Mouse (Mus musculus): ENCODE data around the gene Xrcc4.

Gene Xrcc4

DNA sequence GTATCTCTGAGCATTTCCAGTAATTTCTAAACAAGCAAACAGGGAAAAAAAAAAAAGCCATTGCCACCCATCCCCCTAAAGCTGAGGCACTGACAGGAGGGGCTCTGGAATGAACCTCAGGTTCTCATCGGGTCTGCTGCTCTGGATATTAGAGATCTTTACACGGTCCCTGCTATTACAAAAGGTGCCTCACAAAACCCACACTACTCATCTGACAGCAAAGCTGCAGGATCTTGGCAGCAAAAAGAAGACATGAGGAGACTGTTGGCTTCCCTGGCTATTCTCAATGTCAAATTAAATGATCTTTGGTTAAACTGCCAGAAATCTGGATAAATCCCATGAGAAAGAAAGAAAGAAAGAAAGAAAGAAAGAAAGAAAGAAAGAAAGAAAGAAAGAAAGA lies 145.1 kb downstream of the Xrcc4 start:
- DNase-seq (ENCODE audit: low spot score), result no peak

DNA sequence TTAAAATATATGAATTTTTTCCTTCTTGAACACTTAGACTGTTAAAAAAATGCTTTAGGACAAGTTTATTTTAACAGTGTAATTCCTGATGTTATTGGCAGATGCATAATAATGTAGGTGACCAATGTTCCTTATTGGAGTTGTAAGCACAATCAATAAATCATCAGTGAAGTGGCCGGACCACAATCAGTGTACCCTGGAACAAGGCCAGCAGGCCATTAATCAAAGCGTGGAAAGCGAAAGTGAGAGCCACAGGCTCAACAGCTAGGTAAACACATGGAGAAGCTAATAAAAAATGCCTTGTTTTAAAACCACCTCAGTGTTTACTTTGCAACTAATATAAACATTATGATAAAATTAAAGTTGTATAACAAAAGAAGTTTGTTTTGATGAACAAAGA lies 159.9 kb downstream of the Xrcc4 start:
- DNase-seq (ENCODE audit: low spot score), result peak; percentile 63

DNA sequence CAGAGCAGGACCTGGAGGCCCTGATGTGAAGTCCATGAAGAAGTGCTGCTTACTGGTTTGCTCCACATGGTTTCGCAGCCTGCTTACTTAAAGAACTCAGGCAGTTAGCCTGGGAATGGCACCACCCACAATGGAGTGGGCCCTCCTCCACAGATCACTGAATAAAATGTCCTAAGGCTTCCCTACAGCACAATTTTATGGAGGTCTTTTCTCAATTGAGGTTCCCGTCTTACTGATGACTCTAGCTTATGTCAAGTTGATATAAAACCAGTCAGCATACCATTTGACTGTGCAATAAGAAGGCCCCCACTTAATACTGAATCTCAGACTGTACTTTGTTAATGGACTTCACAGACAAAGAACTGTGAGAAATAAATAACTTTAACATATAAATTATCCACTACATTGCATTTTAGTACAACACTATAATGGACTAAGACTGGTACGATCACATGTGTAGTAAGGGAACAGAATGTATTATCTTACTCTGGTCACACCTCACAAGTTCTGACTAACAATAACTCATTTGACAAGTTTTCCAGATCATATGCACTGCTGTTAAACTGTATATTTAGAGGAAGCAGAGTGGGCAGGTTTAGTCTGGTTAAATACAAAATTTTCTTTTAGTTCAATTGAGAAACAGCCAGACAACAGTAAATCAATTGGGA lies 170.5 kb downstream of the Xrcc4 start:
- no peak for DNase-seq (ENCODE audit: low spot score)

DNA sequence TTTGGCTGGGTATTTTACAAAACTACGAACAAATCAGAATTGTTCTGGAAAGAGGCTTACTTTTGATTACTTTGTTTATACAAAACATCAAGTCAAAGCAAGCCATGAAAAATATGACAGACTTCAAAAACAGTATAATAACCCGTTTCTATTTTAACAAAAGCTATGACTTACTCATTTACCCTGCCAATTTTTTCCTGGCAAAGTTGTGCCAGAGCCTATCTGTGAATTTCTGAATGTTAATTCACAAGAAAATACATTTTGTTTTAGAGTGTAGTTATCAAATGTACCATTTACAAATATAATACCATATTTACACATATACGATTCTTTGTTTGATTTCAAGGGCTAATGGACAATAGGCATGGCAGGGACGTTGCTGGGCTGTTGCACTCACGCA lies 175.1 kb downstream of the Xrcc4 start:
- no peak for DNase-seq (ENCODE audit: low spot score)

DNA sequence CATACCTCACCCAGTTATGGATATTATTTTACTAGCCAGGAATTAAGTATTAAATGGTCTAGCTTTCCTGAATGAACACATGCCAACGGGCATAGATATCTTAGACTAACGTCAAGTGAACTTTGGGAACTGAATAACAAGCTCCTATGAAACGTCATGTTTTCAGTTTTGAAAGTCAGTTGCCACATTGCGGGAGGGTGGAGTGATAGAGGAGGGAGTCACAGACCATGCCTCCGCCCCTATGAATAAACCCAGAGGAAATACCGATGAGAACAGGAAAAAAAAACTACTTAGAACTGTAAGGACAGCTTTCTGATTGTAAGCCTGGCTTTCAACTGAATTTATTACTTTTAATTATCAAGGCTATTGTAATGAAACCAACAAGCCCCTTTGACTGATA lies 175.5 kb downstream of the Xrcc4 start:
- DNase-seq (ENCODE audit: low spot score), result no peak

DNA sequence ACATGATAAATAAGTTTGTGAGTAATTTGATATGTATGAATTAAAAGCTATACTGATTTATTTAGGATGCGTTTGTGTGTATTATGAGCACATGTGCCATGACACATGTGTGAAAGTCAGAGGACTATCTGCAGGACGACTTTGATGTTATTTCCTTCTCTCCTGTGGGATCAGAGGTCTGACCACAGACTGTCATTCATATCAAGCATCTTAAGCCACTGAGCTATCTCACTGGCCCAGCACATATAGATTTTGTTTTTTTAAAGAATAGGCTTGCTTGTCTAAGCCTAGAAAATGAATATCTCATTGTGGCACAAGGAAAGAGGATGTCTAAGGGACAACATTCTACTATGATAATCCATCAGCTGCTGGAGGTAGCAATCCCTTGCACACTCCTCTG lies 183.3 kb downstream of the Xrcc4 start:
- DNase-seq (ENCODE audit: low spot score), result no peak

DNA sequence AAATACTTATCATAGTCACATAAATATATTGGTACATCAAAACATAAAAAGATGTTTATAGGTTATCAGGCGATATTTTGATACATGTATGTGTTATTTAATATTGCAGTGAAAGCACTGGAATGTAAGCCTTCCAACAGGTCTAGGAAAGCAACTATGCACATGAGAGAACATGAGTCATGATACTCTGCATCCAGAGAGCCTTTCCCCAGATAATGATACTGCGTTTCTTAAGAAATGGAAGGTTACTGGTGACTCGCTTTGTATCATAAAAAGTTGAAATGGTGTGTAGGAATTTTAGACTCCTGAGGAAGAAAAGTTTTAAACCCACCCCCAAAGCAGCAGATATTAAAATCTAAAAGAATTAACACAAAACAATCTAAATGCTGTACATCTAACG lies 190.3 kb downstream of the Xrcc4 start:
- no peak for DNase-seq (ENCODE audit: low spot score)

DNA sequence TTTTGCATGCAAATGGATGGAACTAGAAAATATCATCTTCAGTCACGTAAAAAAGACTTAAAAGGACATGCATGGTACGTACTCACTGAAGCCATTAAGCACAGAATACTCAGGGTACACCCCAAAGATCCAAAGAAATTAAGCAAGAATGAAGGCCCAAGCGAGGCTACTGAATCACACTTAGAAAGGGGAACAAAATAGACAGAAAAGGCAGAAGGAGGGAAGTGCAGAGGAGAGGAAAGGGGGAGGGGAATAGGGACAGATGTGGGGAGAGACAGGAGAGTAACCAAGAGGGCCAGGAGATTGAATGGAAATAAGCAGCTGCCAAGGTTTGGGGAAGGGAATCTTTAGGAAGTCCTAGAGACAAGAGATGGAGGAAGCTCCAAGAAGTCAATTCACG lies 197.3 kb downstream of the Xrcc4 start:
- DNase-seq (ENCODE audit: low spot score), result no peak

DNA sequence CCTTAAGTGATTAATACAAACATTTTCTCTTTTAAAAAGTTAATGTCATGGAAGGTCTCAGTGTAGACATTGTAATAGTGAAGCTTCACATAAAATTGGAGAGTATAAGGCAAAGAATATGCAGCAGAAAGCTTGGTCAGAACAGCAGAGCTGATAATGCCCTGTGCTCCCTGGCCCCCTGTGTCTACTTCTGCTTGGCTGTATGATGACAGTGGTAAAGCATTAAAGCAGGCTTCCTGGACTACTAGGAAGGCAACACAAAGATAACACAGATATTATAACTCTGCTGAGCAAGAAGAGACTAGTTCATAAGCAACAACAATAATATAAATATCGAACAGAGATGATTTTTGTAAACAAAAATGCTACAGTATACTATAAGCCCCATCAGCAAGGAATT lies 199.2 kb downstream of the Xrcc4 start:
- DNase-seq (ENCODE audit: low spot score), result no peak

DNA sequence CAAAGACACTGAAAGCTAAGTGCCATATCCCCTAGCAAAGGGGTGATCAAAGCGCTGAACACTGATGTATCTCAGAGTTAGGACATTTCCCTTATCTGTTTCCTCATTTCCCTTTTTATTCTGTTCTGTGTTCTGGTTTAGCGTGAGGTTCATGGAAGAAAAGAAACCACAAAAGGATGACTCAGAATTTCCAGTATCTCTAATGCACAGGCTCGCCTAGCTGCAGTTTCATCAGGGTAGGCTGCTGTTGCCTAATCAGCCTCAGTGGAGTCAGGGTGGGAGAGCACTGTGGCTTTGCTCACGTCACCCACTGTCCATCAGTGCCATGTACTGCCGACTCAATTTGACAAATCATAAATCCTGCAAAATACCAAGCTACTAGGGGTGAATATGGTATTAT lies 200.3 kb downstream of the Xrcc4 start:
- peak; percentile 5 for DNase-seq (ENCODE audit: low spot score)

DNA sequence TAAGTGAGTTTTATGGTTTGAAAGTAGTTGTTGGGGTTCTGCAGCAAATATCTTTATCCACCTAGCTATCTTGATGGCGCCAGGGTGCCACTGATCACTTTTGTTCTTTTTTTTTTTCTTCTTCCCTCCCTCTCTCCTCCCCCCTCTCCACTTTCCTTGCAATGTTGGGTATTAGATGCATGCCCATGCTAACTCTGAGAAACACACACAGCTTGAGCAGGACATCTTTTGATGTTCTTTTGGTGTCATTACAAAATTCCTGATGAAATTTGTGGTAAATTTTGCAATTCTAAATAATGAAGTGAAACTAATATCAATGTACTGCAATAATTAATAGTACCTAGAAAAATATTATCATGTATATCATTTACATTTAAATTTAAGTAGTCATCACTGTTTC lies 205.9 kb downstream of the Xrcc4 start:
- DNase-seq (ENCODE audit: low spot score), result no peak

DNA sequence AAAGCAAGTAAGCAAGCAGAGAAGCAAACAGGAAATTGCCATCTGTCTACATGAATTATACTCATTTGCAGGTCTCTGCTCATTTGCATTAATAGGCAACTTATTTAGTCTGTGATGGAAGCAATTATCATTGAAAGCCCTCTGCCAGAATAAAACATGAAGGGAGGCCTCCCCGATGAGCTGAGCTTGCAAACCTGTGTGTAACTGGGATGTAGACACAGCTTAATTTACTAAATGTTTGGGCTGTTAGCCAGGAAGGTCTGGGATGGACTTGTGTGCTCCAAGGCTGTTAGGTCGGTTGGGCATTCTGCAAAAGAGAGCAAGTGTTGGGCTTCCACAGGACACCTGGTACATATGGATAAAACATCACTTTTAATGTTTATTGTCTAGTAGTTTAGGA lies 208.1 kb downstream of the Xrcc4 start:
- DNase-seq (ENCODE audit: low spot score), result no peak

DNA sequence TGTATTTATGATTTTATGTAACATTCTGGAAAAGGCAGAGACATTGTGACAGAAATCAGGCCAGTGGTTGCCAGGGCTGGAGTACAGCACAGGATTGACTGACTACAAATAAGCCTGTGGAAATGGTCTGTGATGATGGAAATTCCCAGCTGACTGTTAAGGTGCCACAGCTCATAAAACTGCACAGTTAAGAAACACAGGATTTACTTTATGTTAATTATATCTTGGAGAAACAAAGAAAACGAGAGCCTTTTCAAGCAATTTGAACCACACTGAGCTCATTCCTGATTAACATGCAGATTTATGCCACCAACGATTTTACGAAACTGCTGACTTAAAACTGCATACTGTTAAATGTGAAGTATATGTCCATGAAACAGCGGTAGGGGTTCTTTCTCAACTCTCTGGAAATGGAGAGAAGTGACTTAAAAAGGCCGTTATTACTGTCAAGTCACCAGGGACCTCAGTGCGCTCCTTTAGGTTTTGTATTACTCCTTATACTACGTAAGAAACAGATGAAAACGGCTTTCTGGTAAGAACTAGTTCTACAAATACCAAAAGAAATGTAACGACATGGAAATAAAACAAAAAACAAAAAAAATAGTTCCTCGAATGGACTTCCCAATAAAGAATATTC lies 210.5 kb downstream of the Xrcc4 start:
- no peak for DNase-seq (ENCODE audit: low spot score)

DNA sequence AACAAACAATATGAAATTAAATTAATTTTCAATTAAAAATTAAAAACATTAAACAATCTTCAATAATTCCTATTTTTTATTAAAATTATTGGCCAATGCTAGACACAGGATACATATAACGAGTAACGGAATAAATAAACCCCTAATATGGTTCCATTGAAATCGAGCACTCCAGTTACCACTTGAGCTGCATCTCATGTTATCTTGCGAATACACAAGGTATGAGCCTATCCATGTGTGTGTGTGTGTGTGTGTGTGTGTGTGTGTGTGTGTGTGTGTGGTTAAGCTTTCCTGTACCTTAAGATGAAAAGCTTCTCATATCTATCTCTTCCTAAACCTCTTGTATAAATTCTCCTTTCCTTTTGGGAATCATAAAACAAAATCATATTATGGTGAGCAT lies 213.9 kb downstream of the Xrcc4 start:
- DNase-seq (ENCODE audit: low spot score), result no peak

DNA sequence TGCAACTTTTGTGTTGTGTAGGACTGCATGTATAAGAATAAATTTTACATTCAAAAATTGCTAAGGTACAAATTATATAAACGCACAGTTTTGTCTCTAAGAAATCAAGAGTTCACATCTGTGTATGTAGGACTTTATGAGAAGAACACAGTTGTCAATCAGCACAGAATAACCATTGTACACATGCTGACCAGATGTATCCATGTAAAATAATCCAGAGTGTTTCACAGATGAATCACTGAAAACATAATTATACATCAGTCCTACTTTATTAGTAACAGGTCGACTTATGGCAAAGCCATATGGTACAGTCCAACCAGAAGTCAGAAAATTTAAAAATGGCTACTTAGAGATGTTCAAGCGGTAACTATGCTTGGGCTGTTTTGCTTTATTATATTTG lies 216.7 kb downstream of the Xrcc4 start:
- DNase-seq (ENCODE audit: low spot score), result no peak

DNA sequence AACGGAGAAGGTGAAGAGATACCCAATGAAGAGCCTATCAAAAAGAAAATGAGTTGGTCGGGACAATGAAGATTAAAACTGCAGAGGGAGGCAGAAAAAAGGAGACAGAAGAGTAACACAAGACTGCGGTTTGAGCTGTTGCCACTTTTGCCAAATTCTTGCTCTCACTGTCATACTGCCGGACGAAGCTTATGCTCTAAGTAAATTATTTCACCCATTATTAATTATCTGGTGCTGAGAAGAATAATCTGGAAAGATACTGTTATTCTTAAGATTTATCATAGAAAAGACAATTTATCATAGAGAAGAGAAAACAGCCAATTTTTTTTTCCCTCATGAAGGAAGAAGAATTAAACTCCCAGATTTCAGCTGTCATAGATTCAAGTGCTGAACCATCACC lies 235.3 kb downstream of the Xrcc4 start:
- no peak for DNase-seq (ENCODE audit: low spot score)

DNA sequence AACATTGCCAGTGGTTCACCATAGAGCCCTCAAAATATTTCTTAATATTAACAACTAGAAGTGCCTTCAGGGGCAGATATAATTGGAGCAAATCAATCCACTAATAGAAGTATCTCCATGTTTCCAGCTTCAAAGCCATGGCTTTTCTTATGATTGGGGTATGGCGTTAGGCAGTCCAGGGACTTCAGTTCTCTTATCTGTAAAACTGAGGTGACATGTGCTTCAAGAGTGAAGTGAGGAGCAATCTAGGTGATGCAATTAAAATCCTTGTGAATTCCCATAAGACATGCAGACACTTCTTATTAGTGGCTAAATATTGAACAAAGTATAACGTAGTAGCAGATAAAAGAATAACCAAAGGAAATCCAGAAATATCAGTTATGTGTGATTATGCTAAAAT lies 238.7 kb downstream of the Xrcc4 start:
- DNase-seq (ENCODE audit: low spot score), result no peak

DNA sequence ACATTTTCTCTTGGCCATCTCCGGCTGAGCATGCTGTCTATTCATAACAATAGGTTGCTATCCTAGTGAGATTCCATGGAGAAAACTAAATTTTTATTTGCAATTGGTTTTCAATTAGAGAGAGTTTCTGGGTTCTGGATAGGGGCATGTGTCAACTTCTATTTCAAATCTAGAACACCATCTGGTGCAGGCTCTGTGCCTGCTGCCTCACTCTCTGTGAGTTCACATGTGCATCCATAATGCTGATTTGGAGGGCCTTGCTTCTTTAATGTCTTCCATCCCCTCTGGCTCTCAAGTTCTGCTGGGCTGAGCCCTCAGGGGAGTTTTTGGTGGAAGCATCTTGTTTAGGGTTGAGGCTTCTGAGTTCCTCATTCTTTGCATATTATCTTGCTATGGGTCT lies 239.5 kb downstream of the Xrcc4 start:
- no peak for DNase-seq (ENCODE audit: low spot score)

DNA sequence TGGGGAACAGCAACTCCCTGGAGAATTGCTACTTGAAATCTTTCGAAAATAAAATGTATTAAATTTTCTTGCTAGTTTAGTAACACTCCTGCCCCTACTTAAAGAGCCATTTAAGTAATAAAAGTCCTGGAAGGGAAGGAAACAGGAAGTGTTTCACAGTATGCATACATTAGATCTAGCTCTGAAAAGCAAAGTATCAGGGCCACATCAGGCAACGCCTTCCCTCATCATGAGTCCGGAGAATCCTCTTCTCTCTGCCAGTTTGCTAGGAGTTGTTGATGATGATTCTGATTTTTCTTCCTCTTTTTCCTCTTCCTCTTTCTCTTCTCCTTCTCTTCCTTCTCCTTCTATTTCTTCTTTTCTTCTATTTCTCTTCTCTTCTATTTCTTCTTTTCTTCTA lies 250.8 kb downstream of the Xrcc4 start:
- DNase-seq (ENCODE audit: low spot score), result no peak

DNA sequence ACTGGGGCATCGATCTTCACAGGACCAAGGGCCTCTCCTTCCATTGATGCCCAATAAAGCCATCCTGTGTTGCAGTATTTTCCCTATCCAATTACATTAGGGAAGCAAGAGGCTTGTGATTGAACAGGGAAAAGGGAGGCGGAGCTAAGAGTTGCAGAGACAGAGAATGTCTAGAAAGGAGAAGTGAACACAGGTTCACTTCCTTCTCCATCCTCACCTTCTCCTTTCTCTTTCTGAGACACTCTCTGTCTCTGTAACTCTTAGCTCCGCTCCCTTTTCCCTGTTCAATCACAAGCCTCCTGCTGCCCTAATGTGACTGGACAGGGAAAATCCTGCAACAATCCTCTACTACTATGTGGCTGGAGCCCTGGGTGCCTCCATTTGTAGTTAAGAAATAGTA lies 254.9 kb downstream of the Xrcc4 start:
- no peak for DNase-seq (ENCODE audit: low spot score)

DNA sequence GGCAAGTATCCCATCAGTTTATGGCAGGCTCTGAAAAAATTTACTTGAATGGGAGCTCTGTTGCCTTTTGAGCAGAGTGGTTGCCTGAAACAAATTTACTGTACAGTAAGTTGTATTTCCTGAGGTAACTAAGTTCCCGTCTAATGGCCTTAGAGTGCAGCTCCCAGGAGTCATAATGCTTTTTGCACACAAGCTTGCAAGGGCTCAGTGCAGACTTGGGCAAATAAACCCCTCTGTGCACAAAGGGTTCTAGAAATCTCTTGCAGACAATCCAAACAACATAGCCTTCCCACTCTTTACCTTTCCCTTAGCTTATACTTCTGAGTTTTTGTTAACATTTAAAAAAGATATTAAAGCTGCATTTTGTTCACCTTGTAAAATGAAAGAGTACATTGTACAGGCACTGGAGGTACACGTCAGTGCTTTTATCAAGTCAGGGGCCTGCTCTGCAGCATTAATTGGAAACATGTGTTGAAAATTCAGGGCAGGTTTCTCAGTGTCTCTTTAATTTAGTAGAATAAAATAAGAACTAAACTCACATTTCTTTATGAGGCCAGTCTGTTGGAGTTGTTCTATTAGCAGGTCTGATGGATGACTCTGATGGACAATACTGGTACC lies 256.2 kb downstream of the Xrcc4 start:
- no peak for DNase-seq (ENCODE audit: low spot score)

DNA sequence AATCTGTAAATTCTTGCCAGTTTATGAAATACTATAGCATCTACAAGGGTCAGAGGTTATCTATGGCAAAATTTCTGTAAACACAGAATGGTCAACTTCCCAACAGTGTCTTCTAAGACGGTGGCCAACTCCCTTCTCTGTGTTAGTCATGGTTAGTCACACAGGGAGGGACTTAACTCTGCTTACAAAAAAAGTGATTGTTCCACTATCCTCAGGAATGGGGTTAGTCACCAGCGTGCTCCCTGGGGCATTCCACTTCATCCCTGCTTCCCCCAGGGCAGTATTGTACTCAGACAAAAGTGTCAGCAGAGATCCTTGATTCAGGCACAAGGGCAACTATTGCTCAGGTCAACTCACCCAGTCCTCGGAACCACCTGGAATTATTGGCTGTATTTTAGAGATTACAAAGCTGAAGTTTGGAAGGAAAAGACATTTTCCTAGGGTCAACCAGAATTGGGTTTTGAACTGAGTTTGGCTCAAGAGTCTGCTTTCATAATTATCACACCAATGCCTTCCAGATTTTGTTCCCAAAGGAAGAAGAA lies 260.9 kb downstream of the Xrcc4 start:
- no peak for DNase-seq (ENCODE audit: low spot score)

DNA sequence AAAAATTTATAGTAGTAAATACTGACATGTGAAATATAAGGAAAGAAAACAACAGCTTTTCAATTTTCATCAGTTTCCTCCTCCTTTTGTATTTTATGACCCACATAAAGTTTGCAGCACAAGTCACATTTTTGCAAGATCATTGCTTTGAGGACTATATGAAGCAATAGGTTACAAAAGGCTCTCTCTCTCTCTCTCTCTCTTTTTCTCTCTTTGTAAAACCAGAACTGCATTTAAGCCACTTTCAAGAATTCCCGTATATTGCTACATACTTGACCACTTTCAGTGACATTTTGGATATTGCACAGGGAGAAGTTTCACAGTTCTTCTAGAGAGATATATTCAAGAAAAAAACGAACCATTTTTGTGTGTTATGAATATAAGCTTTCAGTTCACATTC lies 261.6 kb downstream of the Xrcc4 start:
- no peak for DNase-seq (ENCODE audit: low spot score)

DNA sequence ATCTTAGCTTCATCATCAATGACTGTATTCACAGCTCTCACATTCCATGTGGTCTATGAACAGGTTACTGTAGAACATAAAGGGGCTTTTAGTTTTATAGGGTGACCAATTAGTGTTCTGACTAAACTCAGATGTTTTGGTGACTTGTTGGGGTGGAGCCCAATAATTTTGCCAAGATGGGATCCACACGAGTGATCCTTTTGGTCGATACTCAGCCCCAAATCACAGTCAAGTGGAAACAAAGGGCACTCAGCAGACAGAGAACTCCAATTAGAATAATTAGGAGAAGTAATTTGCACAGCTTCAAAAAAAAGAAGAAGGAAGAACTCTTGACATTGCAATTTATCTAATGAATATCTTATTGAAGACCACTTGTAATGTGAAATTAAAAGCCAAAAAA lies 274.9 kb downstream of the Xrcc4 start:
- DNase-seq (ENCODE audit: low spot score), result no peak
